Mouse (Mus musculus) ES-E14 (cell line): ENCODE measurements at regions not wholly inside any gene's neighbourhood (a gene's known extent, or its start where the extent isn't known, plus 50 kb on each side); places are given as distances from the start of the nearest gene placed in this dataset.

ENCODE experiments used
- DNase-seq: peaks from one replicate; pipeline ENCODE4 v3.0.0-alpha.2; 2013; ENCODE audit warnings: low read depth, low spot score
- H3K27ac ChIP-seq: 2 replicates; pipeline ENCODE4 v1.5.1; 2012; ENCODE audit warnings: low read depth, mild to moderate bottlenecking, low read length, moderate library complexity, mixed read lengths; ENCODE audit not compliant: poor library complexity, insufficient read depth, severe bottlenecking
- H3K36me3 ChIP-seq: 2 replicates; pipeline ENCODE4 v1.6.1; 2012; ENCODE audit warnings: mild to moderate bottlenecking, low read length, moderate library complexity, mixed read lengths; ENCODE audit not compliant: control insufficient read depth, poor library complexity, insufficient read depth, severe bottlenecking
- H3K4me1 ChIP-seq, 2 experiments: fragments of 150-350 bp in 1 of 2; sonication (generic) in 1 of 2; 2 replicates each; pipeline ENCODE4 v1.6.1; 2012; ENCODE audit warnings: low read length in 2 of 2, mild to moderate bottlenecking in 1 of 2, mixed read lengths in 1 of 2; ENCODE audit not compliant: control insufficient read depth in 2 of 2, insufficient read depth in 2 of 2, poor library complexity in 1 of 2
- H3K4me3 ChIP-seq, 2 experiments: fragments of 150-350 bp in 1 of 2; sonication (generic) in 1 of 2; 2 replicates each; pipeline ENCODE4 v1.5.1; 2012; ENCODE audit warnings: low read length in 2 of 2, low read depth in 1 of 2, mild to moderate bottlenecking in 1 of 2, mixed read lengths in 1 of 2; ENCODE audit not compliant: insufficient read depth in 1 of 2, poor library complexity in 1 of 2, severe bottlenecking in 1 of 2
- H3K9ac ChIP-seq: 2 replicates; pipeline ENCODE4 v1.6.1; 2012; ENCODE audit warnings: low read depth, mild to moderate bottlenecking, low read length, mixed read lengths; ENCODE audit not compliant: poor library complexity, insufficient read depth, severe bottlenecking
- H3K9me3 ChIP-seq: fragments of 150-350 bp; sonication (generic); 2 replicates; pipeline ENCODE4 v1.6.1; 2012; ENCODE audit warnings: low read depth, mild to moderate bottlenecking, low read length; ENCODE audit not compliant: control insufficient read depth, insufficient read depth
- CHD2 ChIP-seq: IDR thresholded peaks from 2 replicates; pipeline ENCODE4 v1.6.1; 2014; ENCODE audit warnings: mild to moderate bottlenecking, low read depth, low read length, inconsistent platforms
- HCFC1 ChIP-seq: IDR thresholded peaks from 2 replicates; pipeline ENCODE4 v1.6.1; 2012; ENCODE audit warnings: low read length, inconsistent platforms, borderline replicate concordance; ENCODE audit not compliant: insufficient read depth
- MAFK ChIP-seq: IDR thresholded peaks from 2 replicates; pipeline ENCODE4 v1.6.1; 2014; ENCODE audit warnings: mild to moderate bottlenecking, low read depth, low read length, inconsistent platforms; ENCODE audit not compliant: insufficient read depth
- ZC3H11A ChIP-seq: IDR thresholded peaks from 2 replicates; pipeline ENCODE4 v1.6.1; 2012; ENCODE audit warnings: low read depth, mild to moderate bottlenecking, inconsistent platforms, low read length, borderline replicate concordance
- ZNF384 ChIP-seq: IDR thresholded peaks from 2 replicates; pipeline ENCODE4 v1.6.1; 2012; ENCODE audit warnings: low read depth, low read length, inconsistent platforms
- in situ Hi-C, 2 experiments: fragments of 600-800 bp; cut with MboI; formaldehyde crosslinking; loops; one replicate each; pipeline ENCODE4 v1.15.1; 2025; ENCODE audit warnings: low sequenced_read_pairs in 2 of 2, inconsistent platforms in 1 of 2; ENCODE audit not compliant: unreplicated experiment in 2 of 2

GRCm38 (mm10) chr16:85649516-85649915, 96.3 kb upstream of the Cyyr1 start:
- DNase-seq = no peak
- in situ Hi-C loops = no loop called here
- H3K27ac ChIP-seq = no peak overlapping the region
- no peaks in the 10 kb centered on the region for H3K4me1 ChIP-seq
- H3K9me3 ChIP-seq = 0 out of 2 replicates have a peak, but pooled peaks cover 2% of the 10 kb centered on the region
- TF ChIP-seq CHD2 (no peak), ZC3H11A (no peak), MAFK (no peak), HCFC1 (no peak), ZNF384 (no peak)
- H3K9ac ChIP-seq = no peak overlapping the region
- no peak overlapping the region for H3K4me3 ChIP-seq
- H3K36me3 ChIP-seq = no peaks in the 10 kb centered on the region

DNA sequence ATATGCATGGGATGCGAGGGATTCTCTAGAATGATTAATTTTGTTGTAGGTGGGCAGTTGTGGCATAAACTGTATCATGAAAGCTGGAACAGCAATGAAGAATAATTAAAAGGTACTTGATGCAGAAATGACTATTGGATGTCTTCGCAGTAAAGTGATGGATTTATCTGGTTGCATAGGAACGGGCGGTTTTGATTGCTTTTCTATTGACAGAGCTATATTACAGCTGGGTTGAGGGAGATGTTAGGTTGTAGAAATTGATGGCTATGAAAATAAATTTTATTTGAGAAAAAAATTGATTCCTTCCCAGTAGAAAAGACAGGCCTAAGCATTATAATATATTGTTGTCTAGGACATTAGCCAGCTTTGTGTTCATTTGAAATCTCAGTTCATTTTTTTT, 87.8 kb upstream of the Cyyr1 start:
- no peak for DNase-seq
- Histone ChIP-seq H3K27ac (no peak overlapping the region), H3K4me3 (no peak overlapping the region), H3K9me3 (no peaks in the 10 kb centered on the region), H3K36me3 (no peaks in the 10 kb centered on the region), H3K4me1 (no peaks in the 10 kb centered on the region), H3K9ac (no peak overlapping the region)
- TF ChIP-seq ZC3H11A = no peak
- TF ChIP-seq MAFK = no peak
- no peak for TF ChIP-seq HCFC1
- TF ChIP-seq ZNF384 = no peak
- in situ Hi-C loops = no loop called here

DNA sequence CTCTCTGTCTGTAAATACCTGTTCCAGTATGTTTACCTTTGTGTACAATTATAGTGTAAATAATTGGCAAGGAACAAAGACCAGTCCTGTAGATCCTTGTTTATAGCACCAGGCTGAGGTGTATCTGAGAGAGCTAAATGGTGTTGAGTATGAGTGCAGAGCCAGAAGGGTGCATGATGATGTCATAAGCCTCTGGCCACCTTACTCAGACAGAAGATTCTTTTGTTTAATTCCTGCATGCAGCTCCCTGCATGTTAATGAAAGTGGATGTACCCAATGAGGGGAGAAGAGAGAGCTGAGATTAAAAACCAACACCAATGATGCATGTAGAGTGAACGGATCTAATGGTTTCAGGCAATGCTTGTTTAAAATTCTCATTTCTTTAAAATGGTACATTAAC, 83.9 kb upstream of the Cyyr1 start:
- Histone ChIP-seq H3K27ac (no peak overlapping the region), H3K4me1 (no peaks in the 10 kb centered on the region), H3K4me3 (no peak overlapping the region), H3K9me3 (no peaks in the 10 kb centered on the region), H3K36me3 (no peaks in the 10 kb centered on the region), H3K9ac (no peak overlapping the region)
- in situ Hi-C loops = no loop called here
- TF ChIP-seq CHD2 (no peak), ZC3H11A (no peak), ZNF384 (no peak), MAFK (no peak), HCFC1 (no peak)
- no peak for DNase-seq

- Histone ChIP-seq H3K9me3 (no peaks in the 10 kb centered on the region), H3K4me1 (no peaks in the 10 kb centered on the region), H3K36me3 (no peaks in the 10 kb centered on the region), H3K27ac (no peak overlapping the region), H3K4me3 (no peak overlapping the region), H3K9ac (no peak overlapping the region)
- in situ Hi-C loops = no loop called here
- DNase-seq = no peak
- TF ChIP-seq ZC3H11A (no peak), CHD2 (no peak), MAFK (no peak), HCFC1 (no peak), ZNF384 (no peak)
Observed at GRCm38 (mm10) chr16:85629738-85630137, 76.5 kb upstream of the Cyyr1 start.

GRCm38 (mm10) chr16:85624505-85624904, 71.3 kb upstream of the Cyyr1 start:
- no peak for TF ChIP-seq HCFC1
- TF ChIP-seq ZC3H11A = no peak
- no peak for TF ChIP-seq ZNF384
- TF ChIP-seq CHD2 = no peak
- TF ChIP-seq MAFK = no peak
- no peaks in the 10 kb centered on the region for H3K9me3 ChIP-seq
- no peak for DNase-seq

More at GRCm38 (mm10) chr16:85624505-85624904, 71.3 kb upstream of the Cyyr1 start:
- no peaks in the 10 kb centered on the region for H3K4me1 ChIP-seq
- H3K36me3 ChIP-seq = no peaks in the 10 kb centered on the region
- in situ Hi-C loops = no loop called here
- no peak overlapping the region for H3K27ac ChIP-seq
- H3K9ac ChIP-seq = no peak overlapping the region
- no peak overlapping the region for H3K4me3 ChIP-seq
